Mouse (Mus musculus) cerebellum, adult 2 months (tissue): ENCODE results near the gene Atxn1.
A peak's percentile ranks its signal among the peaks of the same experiment; 100 is the strongest.

Experiments used
- CTCF ChIP-seq: fragments of 200-500 bp; IDR thresholded peaks from 2 replicates; pipeline ENCODE4 v1.5.1; 2011; ENCODE audit warnings: low read depth, mild to moderate bottlenecking, control low read depth, low read length, moderate library complexity, borderline replicate concordance; ENCODE audit not compliant: insufficient read depth
- POLR2A ChIP-seq: fragments of 200-500 bp; IDR thresholded peaks from 2 replicates; pipeline ENCODE4 v1.6.1; 2011; ENCODE audit warnings: low read length, control low read depth, borderline replicate concordance; ENCODE audit not compliant: insufficient read depth

GRCm38 (mm10) chr13:45632133-45632532, 332.7 kb downstream of the Atxn1 start:
- TF ChIP-seq CTCF (peak; percentile 30; the same call in 1 of the 2 replicates), POLR2A (no peak)
